Mouse (Mus musculus) embryonic facial prominence, embryonic 11.5 days (tissue): Measurements from ENCODE around the gene Nckap5. TPM values are rescaled to one million over a fixed set of nuclear protein-coding genes. Genes with fewer than 3 reads are reported as not detected.
"Not testable (repeated sequence)": the region's sequence is repeated elsewhere in the genome, so short reads cannot be mapped to it uniquely, and the experiment has no call there.

Experiments used
- ATAC-seq: fragments of 200-750 bp; cut with Nextera tagmentation; replicated peaks from 2 replicates; pipeline ENCODE4 v1.8.0; 2017; ENCODE audit warnings: low read depth; ENCODE audit not compliant: insufficient number of reproducible peaks, low FRiP score, low TSS enrichment
- DNase-seq: peaks from one replicate; pipeline ENCODE4 v3.0.0-alpha.2; 2015; ENCODE audit warnings: low spot score
- H3K27ac ChIP-seq: fragments of 300-500 bp; sonication (generic); replicated peaks from 2 replicates; pipeline ENCODE4 v1.5.1; 2014; ENCODE audit warnings: mild to moderate bottlenecking, low read depth, low read length, control low read depth
- H3K27me3 ChIP-seq: fragments of 300-500 bp; sonication (generic); 2 replicates; pipeline ENCODE4 v1.6.1; 2014; ENCODE audit warnings: mild to moderate bottlenecking, low read length, moderate library complexity, mixed read lengths; ENCODE audit not compliant: control insufficient read depth, insufficient read depth
- H3K36me3 ChIP-seq: fragments of 300-500 bp; sonication (generic); replicated peaks from 2 replicates; pipeline ENCODE4 v1.6.1; 2014; ENCODE audit warnings: low read depth, mild to moderate bottlenecking, low read length, moderate library complexity, mixed read lengths; ENCODE audit not compliant: control insufficient read depth, insufficient read depth
- H3K4me1 ChIP-seq: fragments of 300-500 bp; sonication (generic); 2 replicates; pipeline ENCODE4 v1.6.1; 2014; ENCODE audit warnings: low read length, mixed read lengths; ENCODE audit not compliant: control insufficient read depth, insufficient read depth
- H3K4me2 ChIP-seq: fragments of 300-500 bp; sonication (generic); 2 replicates; pipeline ENCODE4 v1.6.1; 2014; ENCODE audit warnings: low read depth, mild to moderate bottlenecking, control low read depth, low read length, moderate library complexity
- H3K4me3 ChIP-seq: fragments of 300-500 bp; sonication (generic); 2 replicates; pipeline ENCODE4 v1.5.1; 2014; ENCODE audit warnings: low read depth, low read length, control low read depth
- H3K9ac ChIP-seq: fragments of 300-500 bp; sonication (generic); replicated peaks from 2 replicates; pipeline ENCODE4 v1.6.1; 2014; ENCODE audit warnings: mild to moderate bottlenecking, control low read depth, low read length
- H3K9me3 ChIP-seq: fragments of 300-500 bp; sonication (generic); replicated peaks from 2 replicates; pipeline ENCODE4 v1.6.1; 2016; ENCODE audit warnings: mild to moderate bottlenecking, low read length, inconsistent platforms, mixed read lengths; ENCODE audit not compliant: control insufficient read depth
- WGBS: fragments of 180-500 bp; shearing (Covaris S2); extraction: QIAGEN DNeasy Blood & Tissue Kit; methylation state at CpG from one replicate; pipeline ENCODE4 v1.1.7; 2014; 5-methylcytosine and 5-hydroxymethylcytosine counted together
- polyA plus RNA-seq: library from polyadenylated mRNA; unstranded; fragments of >200 nt; fragmentation: Nextera tagmentation; extraction: Ambion mirVana; gene quantifications from 2 replicates; pipeline ENCODE4 v1.2.1, GENCODE M21; 2014

The Nckap5 gene
- polyA plus RNA-seq, 1 experiment from 2014 or later: 5.7 TPM

DNA sequence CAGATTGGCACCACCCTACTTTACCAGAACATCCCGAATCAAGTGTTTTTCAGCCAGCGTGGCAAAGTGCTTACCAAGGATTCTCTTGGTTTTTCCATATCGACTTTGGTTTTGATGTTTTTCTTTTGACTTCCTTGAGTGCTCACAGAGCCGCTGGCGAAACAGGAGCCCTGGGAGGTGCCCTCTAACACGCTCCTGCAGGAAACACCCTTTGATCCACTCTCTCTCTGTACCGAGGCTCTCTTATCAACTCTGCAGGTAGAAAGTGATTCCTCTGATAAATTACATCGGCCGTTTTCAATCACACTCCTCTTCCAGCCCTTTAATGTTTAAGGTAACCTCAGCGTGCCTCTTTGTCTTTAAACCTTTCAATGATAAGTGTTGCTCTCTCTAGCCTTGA lies 807.6 kb downstream of the Nckap5 start:
- 59% methylated on average over 10 of the region's 10 CpGs for WGBS
- no peak overlapping the region for H3K4me2 ChIP-seq
- H3K27me3 ChIP-seq: no peaks in the 10 kb centered on the region
- no peaks in the 10 kb centered on the region for H3K36me3 ChIP-seq
- no peak overlapping the region for H3K27ac ChIP-seq
- no peak overlapping the region for H3K4me3 ChIP-seq
- H3K9me3 ChIP-seq: no peaks in the 10 kb centered on the region
- no peaks in the 10 kb centered on the region for H3K4me1 ChIP-seq
- DNase-seq (no peak), ATAC-seq (no peak)
- H3K9ac ChIP-seq: no peak overlapping the region

DNA sequence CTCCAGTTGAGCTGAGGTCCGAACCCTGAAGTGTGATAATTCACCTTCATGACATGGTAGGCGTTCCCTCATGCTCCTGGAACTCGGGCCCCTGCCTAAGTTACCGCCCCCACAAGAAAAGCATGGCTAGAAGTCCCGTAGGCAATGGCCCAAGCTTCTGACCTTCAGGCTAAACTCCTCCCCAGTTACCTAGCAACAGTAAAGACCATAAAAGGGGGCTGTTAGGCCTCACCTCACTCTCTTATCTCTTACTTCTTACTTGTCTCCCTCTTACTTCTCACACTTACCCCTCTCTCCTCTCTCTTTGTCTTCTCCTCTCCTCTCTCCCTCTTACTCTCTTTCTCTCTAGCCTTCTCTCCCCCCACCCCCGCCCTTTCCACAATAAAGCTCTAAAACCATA lies 811.9 kb downstream of the Nckap5 start:
- not testable (repeated sequence) for H3K4me1 ChIP-seq, H3K9me3 ChIP-seq, H3K4me3 ChIP-seq, H3K4me2 ChIP-seq, DNase-seq, H3K36me3 ChIP-seq, H3K9ac ChIP-seq, ATAC-seq, H3K27me3 ChIP-seq, H3K27ac ChIP-seq
- 72% methylated on average over 6 of the region's 6 CpGs for WGBS

DNA sequence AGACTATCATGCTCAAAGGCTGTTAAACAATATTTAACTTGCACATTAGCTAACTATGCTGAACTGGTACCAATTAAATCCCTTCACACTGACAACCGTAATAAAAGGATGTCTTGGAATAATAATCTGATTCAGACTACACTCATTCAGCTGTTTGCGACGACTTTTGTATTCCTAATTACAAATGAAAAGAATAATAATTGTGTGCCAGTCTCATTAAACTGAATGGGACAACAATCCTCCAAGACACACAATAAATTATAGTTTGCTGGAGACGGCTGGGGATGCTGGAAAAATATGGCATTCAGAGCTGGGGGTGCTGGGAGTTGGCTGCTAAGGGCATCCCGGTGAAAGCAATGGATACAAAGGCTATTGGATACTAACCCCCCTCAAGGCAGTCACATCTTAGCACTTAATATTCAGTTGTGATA lies 818.9 kb downstream of the Nckap5 start:
- Histone ChIP-seq H3K4me2 (no peak overlapping the region), H3K9ac (no peak overlapping the region), H3K4me3 (no peak overlapping the region), H3K27ac (no peak overlapping the region), H3K27me3 (no peaks in the 10 kb centered on the region), H3K36me3 (no peaks in the 10 kb centered on the region), H3K4me1 (no peaks in the 10 kb centered on the region), H3K9me3 (no peaks in the 10 kb centered on the region)
- DNase-seq (no peak), ATAC-seq (no peak)
- 82% methylated on average over 5 of the region's 5 CpGs for WGBS

DNA sequence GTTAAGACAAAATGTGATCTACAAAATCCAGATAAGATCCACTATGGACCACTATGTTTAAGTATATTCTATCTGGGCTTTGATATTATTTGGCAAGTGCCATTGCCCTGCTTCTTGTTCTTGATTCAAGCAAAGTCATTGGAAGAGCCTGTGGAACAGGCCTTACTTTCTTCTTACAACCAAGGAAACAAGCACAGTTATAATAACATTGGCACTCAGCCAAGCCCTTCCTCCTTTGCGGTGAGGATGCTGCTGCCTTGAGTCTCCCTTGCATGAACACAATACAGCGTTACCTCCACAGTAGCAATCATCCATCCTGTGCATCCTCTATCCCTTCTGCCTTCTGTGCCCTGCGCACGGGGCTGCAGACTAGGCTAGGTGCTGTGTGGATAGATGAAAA lies 823.0 kb downstream of the Nckap5 start:
- H3K4me3 ChIP-seq: no peak overlapping the region
- H3K9ac ChIP-seq: no peak overlapping the region
- no peaks in the 10 kb centered on the region for H3K4me1 ChIP-seq
- H3K9me3 ChIP-seq: no peaks in the 10 kb centered on the region
- ATAC-seq: no peak
- DNase-seq: no peak
- WGBS: 90% methylated on average over 4 of the region's 4 CpGs
- no peaks in the 10 kb centered on the region for H3K27me3 ChIP-seq
- H3K36me3 ChIP-seq: no peaks in the 10 kb centered on the region
- H3K4me2 ChIP-seq: no peak overlapping the region
- no peak overlapping the region for H3K27ac ChIP-seq

DNA sequence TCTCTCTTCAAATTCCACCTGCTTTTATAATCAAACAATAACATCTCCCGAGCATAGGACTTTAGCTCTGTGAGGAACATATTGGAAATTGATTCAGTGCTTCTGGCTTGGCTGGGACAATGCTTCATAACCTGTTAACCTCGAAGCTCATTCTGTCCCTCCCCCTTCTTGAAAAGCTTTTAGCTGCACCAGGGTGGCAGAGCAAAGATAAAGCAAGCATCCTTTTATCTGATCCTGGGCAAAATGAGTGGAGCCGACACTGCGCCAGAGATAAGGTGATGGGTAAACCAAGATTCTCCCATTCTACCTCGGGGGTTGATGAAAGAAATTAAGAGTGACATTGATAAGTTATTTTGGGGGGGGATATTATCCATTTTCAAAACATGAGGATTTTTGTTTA lies 824.9 kb downstream of the Nckap5 start:
- H3K4me3 ChIP-seq: no peak overlapping the region
- no peak overlapping the region for H3K4me2 ChIP-seq
- no peaks in the 10 kb centered on the region for H3K36me3 ChIP-seq
- no peak overlapping the region for H3K9ac ChIP-seq
- WGBS: 80% methylated on average over 5 of the region's 5 CpGs
- ATAC-seq (no peak), DNase-seq (no peak)
- no peaks in the 10 kb centered on the region for H3K4me1 ChIP-seq
- H3K27me3 ChIP-seq: no peaks in the 10 kb centered on the region
- H3K27ac ChIP-seq: no peak overlapping the region
- no peaks in the 10 kb centered on the region for H3K9me3 ChIP-seq

DNA sequence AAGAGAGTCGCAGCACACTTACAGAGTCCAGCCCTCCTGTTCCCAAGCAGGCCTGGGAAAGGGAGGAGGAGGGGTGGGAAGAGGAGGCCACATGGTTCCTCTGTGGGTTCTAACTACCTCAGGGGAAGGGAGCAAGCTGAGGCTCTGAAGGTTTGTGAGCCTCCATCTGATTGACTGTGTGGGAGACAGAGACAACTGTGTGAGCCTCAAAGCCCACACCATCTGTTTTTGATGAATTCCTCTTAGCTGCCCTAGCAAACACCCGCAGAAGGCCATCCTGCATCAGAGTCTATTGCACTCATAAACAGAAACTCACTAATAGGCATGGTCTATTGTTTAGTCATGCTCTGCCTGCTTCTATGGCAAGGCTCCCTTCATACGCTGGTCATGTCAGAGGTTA lies 834.1 kb downstream of the Nckap5 start:
- peak; percentile 74 for DNase-seq

DNA sequence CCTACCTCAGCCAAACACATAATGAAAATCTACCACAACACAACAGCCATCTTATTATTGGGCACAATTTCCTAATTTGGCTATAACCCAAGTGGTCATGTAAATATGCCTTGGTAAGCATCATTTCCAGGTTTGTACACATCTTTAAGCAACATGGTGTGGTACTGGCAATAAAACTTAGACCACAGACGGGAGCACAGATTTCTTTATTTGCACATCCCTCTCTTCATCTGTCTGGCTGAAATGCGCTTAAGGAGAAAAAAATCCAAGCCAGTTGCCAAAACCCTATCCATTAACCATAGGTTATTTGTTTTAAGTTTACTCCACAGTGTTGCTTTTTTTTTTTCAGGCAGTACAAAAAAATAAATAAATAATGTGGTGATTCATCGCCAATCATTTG lies 842.8 kb downstream of the Nckap5 start:
- 88% methylated on average over 3 of the region's 3 CpGs for WGBS
- no peak for ATAC-seq
- DNase-seq: no peak
- Histone ChIP-seq H3K4me3 (no peak overlapping the region), H3K36me3 (no peaks in the 10 kb centered on the region), H3K9me3 (no peaks in the 10 kb centered on the region), H3K27ac (no peak overlapping the region), H3K27me3 (no peaks in the 10 kb centered on the region), H3K4me1 (no peaks in the 10 kb centered on the region), H3K4me2 (no peak overlapping the region), H3K9ac (no peak overlapping the region)

More for the DNA sequence above, 834.1 kb downstream of the Nckap5 start:
- H3K9me3 ChIP-seq: no peaks in the 10 kb centered on the region
- no peak overlapping the region for H3K4me3 ChIP-seq
- H3K27me3 ChIP-seq: no peaks in the 10 kb centered on the region
- H3K4me1 ChIP-seq: no peaks in the 10 kb centered on the region
- WGBS: 34% methylated on average over 3 of the region's 3 CpGs
- no peak overlapping the region for H3K4me2 ChIP-seq
- no peak overlapping the region for H3K27ac ChIP-seq
- ATAC-seq: peak; percentile 94
- no peaks in the 10 kb centered on the region for H3K36me3 ChIP-seq
- no peak overlapping the region for H3K9ac ChIP-seq

DNA sequence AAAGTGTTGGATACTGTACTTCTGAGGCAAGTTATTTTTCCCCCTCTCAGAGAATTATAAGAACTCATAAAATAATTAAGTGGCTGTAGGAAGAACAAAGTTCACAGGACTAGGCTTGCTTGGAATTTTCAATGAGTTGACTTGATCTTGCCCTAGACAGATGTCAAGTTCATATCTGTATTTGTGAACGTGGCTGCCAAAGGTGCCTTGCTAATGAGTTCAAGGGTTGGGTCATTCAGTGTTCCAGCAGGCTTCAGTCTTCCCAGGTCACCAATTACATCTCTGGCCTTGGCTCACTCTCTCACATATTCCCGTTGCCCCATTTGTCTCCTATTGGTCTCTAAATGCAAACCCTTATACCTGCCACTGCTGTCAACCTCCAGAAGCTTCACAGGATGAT lies 846.0 kb downstream of the Nckap5 start:
- no peak overlapping the region for H3K27ac ChIP-seq
- H3K36me3 ChIP-seq: no peaks in the 10 kb centered on the region
- no peak overlapping the region for H3K9ac ChIP-seq
- H3K9me3 ChIP-seq: no peaks in the 10 kb centered on the region
- no peaks in the 10 kb centered on the region for H3K4me1 ChIP-seq
- no peak overlapping the region for H3K4me2 ChIP-seq
- DNase-seq (no peak), ATAC-seq (no peak)
- H3K27me3 ChIP-seq: no peaks in the 10 kb centered on the region
- no peak overlapping the region for H3K4me3 ChIP-seq
- WGBS: 55% methylated on average over 2 of the region's 2 CpGs
